9 mouse cellular contexts compared by ENCODE assay signal in the genomic region with DNA sequence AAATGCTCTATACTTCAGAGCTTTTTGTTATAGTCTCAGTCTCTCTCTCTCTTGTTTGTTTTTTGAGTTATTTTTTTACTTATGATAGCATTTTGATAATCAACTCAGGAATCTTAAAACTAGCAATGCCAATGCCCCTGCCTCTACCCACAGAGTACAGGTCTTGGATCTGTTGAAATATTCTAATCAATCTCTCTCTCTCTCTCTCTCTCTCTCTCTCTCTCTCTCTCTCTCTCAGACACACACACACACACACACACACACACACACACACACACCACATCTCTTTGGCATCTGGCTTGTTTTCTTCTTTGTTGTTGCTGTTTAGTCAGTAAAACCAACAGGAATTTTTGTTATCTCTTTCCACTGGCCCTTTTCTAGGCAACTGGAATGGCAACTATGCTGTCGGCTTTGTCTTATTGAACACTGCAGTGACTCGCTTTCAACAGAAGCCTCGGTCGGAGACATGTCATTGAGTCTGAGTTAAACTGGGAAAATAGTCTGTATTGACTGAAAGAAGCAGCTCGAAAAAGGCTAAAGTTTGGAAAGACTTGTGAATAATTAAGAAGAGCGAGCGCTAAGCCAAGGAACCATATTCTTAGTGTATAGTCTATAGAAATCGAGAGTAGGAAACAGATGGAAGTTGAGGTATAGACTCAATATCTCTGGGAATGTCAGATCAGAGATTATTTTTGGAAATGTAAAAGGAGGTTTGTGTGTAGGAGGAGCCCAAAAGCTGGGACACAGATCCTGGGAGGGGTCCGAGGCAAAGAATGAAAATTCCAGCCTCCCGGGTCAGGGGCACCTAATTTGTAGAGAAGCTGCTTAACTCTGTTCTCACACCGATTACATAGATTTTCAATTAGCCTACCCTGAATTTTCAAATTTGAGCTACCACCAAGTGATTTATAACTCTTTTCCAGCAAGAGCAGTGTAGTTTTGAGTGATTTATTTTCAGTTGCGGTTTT. TPM values are rescaled to one million over a fixed set of nuclear protein-coding genes. Genes with fewer than 3 reads are reported as not detected.
DNase-seq lines count a peak whose midpoint lies in the region; ATAC-seq and TF ChIP-seq lines count a peak whose summit lies in the region.
"Had no signal": no experiment of that assay in that cellular context is flagged by ENCODE, and none has a peak within 500 bp of the region (broad histone marks: within the 10 kb centered on the region; RNA-seq: fewer than 3 reads in every experiment).

No protein-coding gene starts in this region.

- DNase-seq in layer of hippocampus, adult 2 months (ENCODE audit: low spot score in 2 of 2), result no peak
- DNase-seq in layer of hippocampus, adult 8-10 months (ENCODE audit: low spot score in 2 of 2), result no peak
- DNase-seq in forebrain, embryonic 10.5 days (ENCODE audit: extremely low spot score, low spot score), result no peak
- no peak for DNase-seq in intestine, embryonic 14.5 days (ENCODE audit: low spot score)
- DNase-seq in kidney, postnatal 25 days, result no peak
- no peak for DNase-seq in cerebellum, adult 11 months
- no peak for DNase-seq in layer of hippocampus, adult 18-20 months (ENCODE audit: low spot score in 2 of 2)

- WGBS in forebrain, embryonic 10.5 days, result 53% methylated on average over 12 of the region's 12 CpGs
- WGBS in intestine, embryonic 14.5 days, result 68% methylated on average over 12 of the region's 12 CpGs
- 44% methylated on average over 12 of the region's 12 CpGs for WGBS in neural tube, embryonic 15.5 days

- H3K27ac ChIP-seq in layer of hippocampus, adult 2 months, result no peak overlapping the region
- peak overlapping the region; percentile 77 for H3K27ac ChIP-seq in forebrain, embryonic 10.5 days
- no peak overlapping the region for H3K27ac ChIP-seq in intestine, embryonic 14.5 days (ENCODE audit: low read depth)
- no peak overlapping the region for H3K27ac ChIP-seq in neural tube, embryonic 15.5 days (replicated peaks)
- H3K27ac ChIP-seq: liver, embryonic 14.5 days had no signal

- H3K4me2 ChIP-seq in intestine, embryonic 14.5 days (ENCODE audit: low read length), result peak overlapping the region; percentile 40; the same call in 1 of the 2 replicates
- peak overlapping the region; percentile 53 for H3K4me2 ChIP-seq in neural tube, embryonic 15.5 days

- peak overlapping the region; percentile 50 for H3K4me3 ChIP-seq in layer of hippocampus, adult 2 months
- H3K4me3 ChIP-seq in forebrain, embryonic 10.5 days, result peak overlapping the region; percentile 36
- H3K4me3 ChIP-seq in intestine, embryonic 14.5 days (ENCODE audit: low read depth, low read length), result no peak overlapping the region
- H3K4me3 ChIP-seq in neural tube, embryonic 15.5 days (replicated peaks), result peak overlapping the region; percentile 27

- no peaks in the 10 kb centered on the region for H3K36me3 ChIP-seq in forebrain, embryonic 10.5 days (replicated peaks)
- H3K36me3 ChIP-seq in intestine, embryonic 14.5 days (ENCODE audit: control insufficient read depth, insufficient read depth, low read length), result no peaks in the 10 kb centered on the region
- H3K36me3 ChIP-seq in neural tube, embryonic 15.5 days, result no peaks in the 10 kb centered on the region

- TF ChIP-seq CTCF in layer of hippocampus, adult 2 months (conservative IDR thresholded peaks at IDR 0.05), result no peak

- no peak overlapping the region for H3K9ac ChIP-seq in intestine, embryonic 14.5 days (ENCODE audit: low read length)
- H3K9ac ChIP-seq in neural tube, embryonic 15.5 days (replicated peaks), result no peak overlapping the region
- H3K9ac ChIP-seq: liver, embryonic 14.5 days had no signal

- no peaks in the 10 kb centered on the region for H3K27me3 ChIP-seq in forebrain, embryonic 10.5 days (ENCODE audit: poor library complexity, severe bottlenecking)
- no peaks in the 10 kb centered on the region for H3K27me3 ChIP-seq in intestine, embryonic 14.5 days (replicated peaks; ENCODE audit: control insufficient read depth, insufficient read depth, low read length)
- H3K27me3 ChIP-seq in neural tube, embryonic 15.5 days (replicated peaks), result no peaks in the 10 kb centered on the region

- H3K9me3 ChIP-seq in forebrain, embryonic 10.5 days, result no peaks in the 10 kb centered on the region
- H3K9me3 ChIP-seq in intestine, embryonic 14.5 days (ENCODE audit: control insufficient read depth, low read length), result no peaks in the 10 kb centered on the region
- no peaks in the 10 kb centered on the region for H3K9me3 ChIP-seq in neural tube, embryonic 15.5 days (replicated peaks)

- H3K4me1 ChIP-seq in forebrain, embryonic 10.5 days, result peaks cover 32% of the 10 kb centered on the region
- H3K4me1 ChIP-seq in intestine, embryonic 14.5 days (replicated peaks; ENCODE audit: control insufficient read depth, insufficient read depth, low read length), result no peaks in the 10 kb centered on the region; the same call in 1 of the 2 replicates
- no peaks in the 10 kb centered on the region; the same call in 1 of the 2 replicates for H3K4me1 ChIP-seq in neural tube, embryonic 15.5 days

- ATAC-seq in intestine, embryonic 14.5 days (replicated peaks; ENCODE audit: low FRiP score, low TSS enrichment, low read depth), result no peak
- ATAC-seq in neural tube, embryonic 15.5 days (ENCODE audit: low FRiP score), result no peak; the same call in 1 of the 2 replicates

RNA-seq across cellular contexts. Expression of gene Cxxc4, which starts 47.0 kb away (rescaled TPM):
- 10 to 100 TPM; 12.4 to 14.7 TPM for total RNA-seq in layer of hippocampus, adult 2 months (2021)
- total RNA-seq in layer of hippocampus, adult 8-10 months (2022), result 10 to 100 TPM; 13.2 to 17.3 (median 15.0) TPM
- 12.0 and 13.2 TPM in 2 replicates for polyA plus RNA-seq in forebrain, embryonic 10.5 days (2016; fragmentation: Nextera tagmentation; extraction: Ambion mirVana)
- 3.7 and 4.3 TPM in 2 replicates for polyA plus RNA-seq in intestine, embryonic 14.5 days (2014; fragmentation: Nextera tagmentation; extraction: Ambion mirVana)
- polyA plus RNA-seq in neural tube, embryonic 15.5 days (2015; fragmentation: Nextera tagmentation; extraction: Ambion mirVana), result 24.1 and 26.5 TPM in 2 replicates
- 10 to 100 TPM; 12.3 to 15.4 TPM for total RNA-seq in layer of hippocampus, adult 18-20 months (2021)
